Mouse (Mus musculus): Measurements from ENCODE around the gene Ppm1j.

GRCm38 (mm10) chr3:104791671-104792070 lies 10.8 kb downstream of the Ppm1j start:
- no peak for TF ChIP-seq POLR2A (IDR thresholded peaks at IDR 0.05; ENCODE audit: control insufficient read depth, low read depth, low read length)
- no peak for TF ChIP-seq CTCF (IDR thresholded peaks at IDR 0.05; ENCODE audit: control insufficient read depth, insufficient read depth, insufficient replicate concordance, low read depth, low read length)

Data from testis, adult 2 months (tissue).